Mouse (Mus musculus) embryonic facial prominence, embryonic 12.5 days (tissue): Measurements from ENCODE around the gene Atmin. TPM values are rescaled to one million over a fixed set of nuclear protein-coding genes. Genes with fewer than 3 reads are reported as not detected.
A peak's percentile ranks its signal among the peaks of the same experiment; 100 is the strongest.

Experiments
- ATAC-seq: fragments of 200-750 bp; cut with Nextera tagmentation; 2 replicates; pipeline ENCODE4 v1.8.0; 2017; ENCODE audit not compliant: insufficient number of reproducible peaks, insufficient read depth, low FRiP score, low TSS enrichment
- H3K27ac ChIP-seq: fragments of 300-500 bp; sonication (generic); 2 replicates; pipeline ENCODE4 v1.5.1; 2016; ENCODE audit warnings: mild to moderate bottlenecking
- H3K27me3 ChIP-seq: fragments of 300-500 bp; sonication (generic); 2 replicates; pipeline ENCODE4 v1.6.1; 2016; ENCODE audit warnings: mild to moderate bottlenecking, moderate library complexity
- H3K36me3 ChIP-seq: fragments of 300-500 bp; sonication (generic); 2 replicates; pipeline ENCODE4 v1.6.1; 2016; ENCODE audit warnings: mild to moderate bottlenecking
- H3K4me1 ChIP-seq: fragments of 300-500 bp; sonication (generic); 2 replicates; pipeline ENCODE4 v1.6.1; 2016
- H3K4me2 ChIP-seq: fragments of 300-500 bp; sonication (generic); replicated peaks from 2 replicates; pipeline ENCODE4 v1.6.1; 2016; ENCODE audit warnings: mild to moderate bottlenecking, moderate library complexity
- H3K4me3 ChIP-seq: fragments of 300-500 bp; sonication (generic); 2 replicates; pipeline ENCODE4 v1.5.1; 2016; ENCODE audit warnings: mild to moderate bottlenecking
- H3K9ac ChIP-seq: fragments of 300-500 bp; sonication (generic); 2 replicates; pipeline ENCODE4 v1.6.1; 2016; ENCODE audit warnings: mild to moderate bottlenecking, moderate library complexity
- H3K9me3 ChIP-seq: fragments of 300-500 bp; sonication (generic); 2 replicates; pipeline ENCODE4 v1.6.1; 2016; ENCODE audit warnings: mild to moderate bottlenecking, moderate library complexity
- WGBS: fragments of 180-500 bp; shearing (Covaris S2); methylation state at CpG from one replicate; pipeline ENCODE4 v1.1.7; 2016; 5-methylcytosine and 5-hydroxymethylcytosine counted together
- polyA plus RNA-seq: library from polyadenylated mRNA; unstranded; fragments of >200 nt; fragmentation: Nextera tagmentation; extraction: Ambion mirVana; gene quantifications from 2 replicates; pipeline ENCODE4 v1.2.1, GENCODE M21; 2016

The Atmin gene
- polyA plus RNA-seq, 1 experiment from 2014 or later: 12.5 TPM

- H3K9ac ChIP-seq: no peak overlapping the region
- no peak overlapping the region for H3K4me2 ChIP-seq
- no peaks in the 10 kb centered on the region for H3K9me3 ChIP-seq
- 85% methylated on average over 4 of the region's 4 CpGs for WGBS
- no peak for ATAC-seq
- H3K36me3 ChIP-seq: peaks cover 67% of the 10 kb centered on the region
- H3K4me3 ChIP-seq: no peak overlapping the region
- no peaks in the 10 kb centered on the region for H3K27me3 ChIP-seq
- H3K27ac ChIP-seq: no peak overlapping the region
- no peaks in the 10 kb centered on the region for H3K4me1 ChIP-seq
Measured at GRCm38 (mm10) chr8:116934976-116935375, 8.2 kb upstream of the Atmin start.

GRCm38 (mm10) chr8:116935506-116935905 is 7.7 kb upstream of the Atmin start:
- no peak overlapping the region for H3K4me2 ChIP-seq
- H3K4me3 ChIP-seq: no peak overlapping the region
- H3K27me3 ChIP-seq: no peaks in the 10 kb centered on the region
- peaks cover 67% of the 10 kb centered on the region for H3K36me3 ChIP-seq
- no peak overlapping the region for H3K27ac ChIP-seq
- no peaks in the 10 kb centered on the region for H3K4me1 ChIP-seq
- 72% methylated on average over 6 of the region's 6 CpGs for WGBS
- no peak for ATAC-seq
- no peak overlapping the region for H3K9ac ChIP-seq
- no peaks in the 10 kb centered on the region for H3K9me3 ChIP-seq

DNA sequence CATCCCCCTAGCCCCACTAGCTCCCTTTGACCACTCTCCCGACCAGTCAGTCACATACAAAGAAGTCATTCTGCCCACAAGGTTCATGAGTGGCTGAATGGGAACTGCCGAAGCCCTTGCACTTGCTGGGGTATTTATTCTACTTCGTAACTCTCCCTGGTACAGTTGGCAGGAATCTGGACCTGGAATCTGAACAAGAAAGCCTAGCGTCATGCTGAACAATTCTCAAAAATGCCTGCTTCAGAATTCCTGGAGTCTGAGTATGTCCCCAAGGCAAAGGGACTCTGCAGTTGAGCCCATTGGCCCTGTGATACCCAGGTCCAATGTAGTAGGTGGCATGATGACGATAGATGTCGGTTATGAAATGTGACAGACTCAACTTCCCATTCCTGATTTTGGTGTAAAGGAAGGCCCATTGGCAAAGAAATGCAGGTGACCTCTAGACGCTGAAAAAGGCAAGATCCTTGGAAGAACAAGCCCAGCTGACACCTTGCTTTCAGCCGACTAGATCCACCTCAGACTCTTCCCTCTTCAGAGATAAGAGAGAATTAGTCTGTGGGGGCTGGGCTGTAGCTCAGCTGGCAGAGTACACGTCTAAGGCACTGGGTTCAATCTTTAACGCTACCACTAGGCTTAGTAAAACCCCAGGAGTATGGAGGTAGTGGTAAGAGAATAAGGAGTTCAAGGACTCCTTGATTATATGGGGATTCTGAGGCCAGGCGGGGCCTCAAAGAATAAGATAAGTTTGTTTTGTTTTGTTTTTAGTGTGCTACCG is 722 bp upstream of the Atmin start:
- no peak overlapping the region for H3K27ac ChIP-seq
- no peak overlapping the region for H3K9ac ChIP-seq
- 0 out of 2 replicates have a peak, but pooled peaks have one; percentile 11 for ATAC-seq
- H3K27me3 ChIP-seq: no peaks in the 10 kb centered on the region
- peaks cover 12% of the 10 kb centered on the region for H3K4me1 ChIP-seq
- 79% methylated on average over 12 of the region's 12 CpGs for WGBS
- peaks cover 17% of the 10 kb centered on the region for H3K36me3 ChIP-seq
- no peak overlapping the region; the same call in 1 of the 2 replicates for H3K4me2 ChIP-seq
- H3K9me3 ChIP-seq: no peaks in the 10 kb centered on the region
- no peak overlapping the region for H3K4me3 ChIP-seq

DNA sequence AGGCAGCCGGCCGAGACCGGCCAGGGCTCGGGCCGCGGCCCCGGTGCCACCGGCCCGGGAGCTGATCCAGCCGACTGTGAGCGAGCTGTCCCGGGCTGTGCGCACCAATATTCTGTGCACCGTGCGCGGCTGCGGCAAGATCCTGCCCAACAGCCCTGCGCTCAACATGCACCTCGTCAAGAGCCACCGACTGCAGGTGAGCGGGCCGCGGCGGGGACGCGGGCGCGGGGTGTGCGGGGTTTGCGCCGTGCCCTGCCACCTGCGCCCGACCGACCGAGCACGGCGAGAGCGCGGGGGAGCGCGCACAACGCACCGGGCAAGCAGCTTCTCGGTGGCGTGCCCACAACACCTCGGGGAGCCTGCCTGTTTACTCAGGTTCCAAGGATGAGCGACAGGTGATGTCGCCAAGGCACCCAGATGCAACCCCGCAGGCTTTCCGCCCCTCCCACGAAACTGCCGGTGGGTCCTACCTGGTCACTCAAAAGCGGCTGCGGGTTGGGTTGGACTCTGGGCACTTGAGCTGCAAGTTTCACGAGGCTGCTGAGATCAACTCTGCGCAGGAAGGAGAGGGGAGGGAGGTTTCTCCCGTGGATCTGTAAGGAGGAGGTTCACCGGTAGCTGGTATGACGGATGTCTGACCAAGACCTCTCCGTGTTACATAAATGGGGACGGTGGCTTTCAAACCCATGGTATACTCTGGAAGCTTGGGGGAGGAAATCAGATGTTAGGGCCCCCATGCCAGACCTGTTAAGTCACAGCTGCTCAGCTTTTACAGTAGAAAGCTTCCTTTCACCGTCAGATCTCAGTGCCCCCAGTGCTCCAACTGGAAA is 577 bp downstream of the Atmin start:
- Histone ChIP-seq H3K27me3 (no peaks in the 10 kb centered on the region), H3K27ac (no peak overlapping the region), H3K9me3 (no peaks in the 10 kb centered on the region), H3K4me1 (peaks cover 12% of the 10 kb centered on the region), H3K4me3 (peak overlapping the region; percentile 94), H3K36me3 (peaks cover 5% of the 10 kb centered on the region), H3K9ac (peak overlapping the region; percentile 82), H3K4me2 (peak overlapping the region; percentile 94)
- 1% methylated on average over 62 of the region's 62 CpGs for WGBS
- 0 out of 2 replicates have a peak, but pooled peaks have one; percentile 19 for ATAC-seq

GRCm38 (mm10) chr8:116944385-116944696 is 1.1 kb downstream of the Atmin start:
- Histone ChIP-seq H3K27ac (no peak overlapping the region), H3K4me3 (peak overlapping the region; percentile 94), H3K27me3 (no peaks in the 10 kb centered on the region), H3K9me3 (no peaks in the 10 kb centered on the region), H3K4me1 (peaks cover 12% of the 10 kb centered on the region), H3K36me3 (peaks cover 5% of the 10 kb centered on the region; the same call in 1 of the 2 replicates), H3K9ac (peak overlapping the region; percentile 82; the same call in 1 of the 2 replicates), H3K4me2 (peak overlapping the region; percentile 94)
- WGBS: 10% methylated on average over 4 of the region's 4 CpGs
- no peak for ATAC-seq

DNA sequence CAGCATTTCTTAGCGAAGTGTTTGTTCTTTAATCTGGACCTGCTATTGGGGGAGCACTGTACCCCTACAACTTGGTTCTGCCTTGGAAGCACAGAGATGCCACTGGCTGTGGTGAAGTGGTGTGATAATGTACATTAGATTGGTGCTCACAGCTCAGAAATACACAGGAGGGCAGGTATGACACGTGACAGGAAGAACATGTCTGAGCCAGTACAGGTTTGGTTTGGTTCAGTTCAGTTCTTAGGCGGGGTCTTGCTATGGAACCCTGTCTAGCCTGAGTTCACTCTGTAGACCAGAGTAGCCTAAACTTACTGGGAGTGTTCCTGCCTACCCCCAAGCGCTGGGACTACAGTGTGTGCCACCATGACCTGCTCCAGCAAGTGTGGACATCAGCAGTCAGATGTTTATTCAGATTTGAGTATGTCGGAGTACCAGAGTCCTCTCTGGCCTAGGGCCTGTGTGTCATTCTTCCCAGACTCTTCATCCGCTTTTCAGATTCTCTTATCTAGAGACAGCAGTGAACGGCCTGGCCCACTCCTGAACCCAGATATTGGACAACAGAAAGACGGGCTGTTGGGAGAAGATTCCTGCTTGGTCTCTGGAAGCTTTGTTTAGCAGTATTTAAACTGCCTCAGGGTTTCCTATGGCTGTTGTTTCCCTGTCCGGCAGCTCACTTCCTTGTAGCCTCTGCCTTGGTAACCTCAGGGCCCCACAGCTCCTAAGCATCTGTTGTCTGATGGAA is 2.1 kb downstream of the Atmin start:
- WGBS: 74% methylated on average over 9 of the region's 9 CpGs

GRCm38 (mm10) chr8:116946268-116946838 is 3.2 kb downstream of the Atmin start:
- Histone ChIP-seq H3K27me3 (no peaks in the 10 kb centered on the region), H3K27ac (no peak overlapping the region), H3K4me2 (no peak overlapping the region), H3K9ac (no peak overlapping the region), H3K36me3 (no peaks in the 10 kb centered on the region), H3K4me3 (no peak overlapping the region), H3K4me1 (peaks cover 12% of the 10 kb centered on the region), H3K9me3 (no peaks in the 10 kb centered on the region)
- WGBS: 82% methylated on average over 21 of the region's 21 CpGs
- ATAC-seq: no peak

More for the DNA sequence above, 2.1 kb downstream of the Atmin start:
- no peak overlapping the region for H3K27ac ChIP-seq
- H3K9ac ChIP-seq: no peak overlapping the region
- H3K36me3 ChIP-seq: peaks cover 5% of the 10 kb centered on the region; the same call in 1 of the 2 replicates
- H3K4me1 ChIP-seq: peaks cover 12% of the 10 kb centered on the region
- no peaks in the 10 kb centered on the region for H3K9me3 ChIP-seq
- H3K4me3 ChIP-seq: no peak overlapping the region
- no peak for ATAC-seq
- H3K4me2 ChIP-seq: no peak overlapping the region
- no peaks in the 10 kb centered on the region for H3K27me3 ChIP-seq

DNA sequence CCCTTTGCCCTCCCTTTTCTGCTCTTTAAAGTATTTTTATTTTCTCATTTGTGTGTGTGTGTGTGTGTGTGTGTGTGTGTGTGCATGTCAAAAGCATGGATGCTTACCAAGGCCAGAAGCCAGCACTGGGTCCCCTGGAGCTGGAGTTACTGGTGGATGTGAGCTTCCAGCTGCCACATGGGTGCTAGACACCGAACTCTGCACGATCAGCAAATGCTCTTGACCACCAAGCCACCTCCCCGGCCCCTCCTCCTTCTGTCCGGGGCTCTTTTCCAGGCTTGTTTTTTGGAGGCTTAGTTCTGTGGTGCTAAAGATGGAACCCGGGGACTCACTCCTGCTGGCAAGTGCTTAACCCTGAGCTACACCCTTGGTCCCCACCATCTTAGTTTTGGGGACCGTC is 3.7 kb downstream of the Atmin start:
- ATAC-seq: no peak
- 81% methylated on average over 6 of the region's 6 CpGs for whole genome bisulfite sequencing
- H3K36me3 ChIP-seq: no peaks in the 10 kb centered on the region
- no peak overlapping the region for H3K9ac ChIP-seq
- no peaks in the 10 kb centered on the region for H3K27me3 ChIP-seq
- H3K4me2 ChIP-seq: no peak overlapping the region
- H3K27ac ChIP-seq: no peak overlapping the region
- H3K9me3 ChIP-seq: no peaks in the 10 kb centered on the region
- no peak overlapping the region for H3K4me3 ChIP-seq
- peaks cover 12% of the 10 kb centered on the region for H3K4me1 ChIP-seq

DNA sequence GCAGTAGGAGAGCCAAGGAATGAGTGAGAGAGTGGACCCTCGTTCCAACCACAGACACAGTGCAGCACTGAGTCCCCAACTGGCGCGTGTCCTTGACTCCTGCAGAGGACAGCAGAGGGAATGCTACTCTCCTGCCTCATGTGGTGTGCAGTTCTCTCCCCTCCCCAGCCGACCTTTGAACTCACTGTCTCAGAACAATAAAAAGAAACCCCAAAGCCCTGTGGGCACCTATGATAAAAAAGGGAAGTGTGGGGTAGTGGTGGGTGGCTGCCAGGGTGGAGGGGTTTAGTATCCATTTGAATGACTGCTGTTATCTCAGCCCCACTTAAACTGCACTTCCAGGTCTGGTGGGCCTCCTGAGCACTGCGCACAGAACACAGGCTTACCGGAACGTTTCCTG is 4.4 kb downstream of the Atmin start:
- H3K9ac ChIP-seq: no peak overlapping the region
- H3K4me2 ChIP-seq: no peak overlapping the region
- WGBS: 89% methylated on average over 7 of the region's 7 CpGs
- ATAC-seq: no peak
- no peak overlapping the region for H3K27ac ChIP-seq
- peaks cover 12% of the 10 kb centered on the region for H3K4me1 ChIP-seq
- H3K9me3 ChIP-seq: no peaks in the 10 kb centered on the region
- no peaks in the 10 kb centered on the region for H3K36me3 ChIP-seq
- no peaks in the 10 kb centered on the region for H3K27me3 ChIP-seq
- H3K4me3 ChIP-seq: no peak overlapping the region

DNA sequence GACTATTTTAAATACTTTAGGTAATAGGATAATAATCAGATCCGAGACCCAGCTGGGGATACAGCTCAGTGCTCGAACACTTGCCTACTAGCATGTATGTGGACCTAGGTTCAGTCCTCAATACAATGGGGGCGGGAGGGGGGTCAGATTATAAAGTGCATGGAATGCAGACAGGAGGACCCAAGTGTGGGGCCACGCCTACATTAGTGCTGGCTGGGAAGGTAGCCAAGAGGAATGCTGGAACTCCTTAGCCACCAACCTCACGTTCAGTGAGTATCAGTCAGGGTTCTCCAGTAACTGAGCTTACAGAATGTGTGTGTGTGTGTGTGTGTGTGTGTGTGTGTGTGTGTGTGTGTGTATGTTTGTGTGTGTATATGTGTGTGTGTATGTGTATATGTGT is 8.2 kb downstream of the Atmin start:
- no peak for ATAC-seq
- peaks cover 35% of the 10 kb centered on the region for H3K36me3 ChIP-seq
- WGBS: 69% methylated on average over 5 of the region's 5 CpGs
- no peak overlapping the region for H3K27ac ChIP-seq
- H3K9me3 ChIP-seq: no peaks in the 10 kb centered on the region
- no peaks in the 10 kb centered on the region for H3K4me1 ChIP-seq
- H3K27me3 ChIP-seq: no peaks in the 10 kb centered on the region
- no peak overlapping the region for H3K4me2 ChIP-seq
- H3K4me3 ChIP-seq: no peak overlapping the region
- H3K9ac ChIP-seq: no peak overlapping the region

DNA sequence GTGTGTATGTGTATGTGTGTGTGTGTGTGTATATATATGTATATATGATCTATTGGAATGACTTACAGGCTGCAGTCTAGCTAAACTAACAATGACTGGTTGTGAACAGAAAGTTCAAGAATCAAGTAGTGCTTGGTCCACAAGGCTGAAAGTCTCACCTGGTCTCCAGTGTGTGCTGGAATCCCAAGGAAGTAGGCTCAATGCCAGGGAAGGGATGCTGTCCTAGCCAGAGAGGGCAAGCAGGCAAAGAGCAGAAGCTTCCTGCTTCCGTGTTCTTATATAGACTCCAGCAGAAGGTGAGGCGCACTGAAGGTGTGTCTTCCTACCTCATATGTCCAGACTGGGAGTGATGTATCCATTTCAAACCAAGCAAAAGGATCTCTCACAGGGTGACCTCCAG is 8.6 kb downstream of the Atmin start:
- WGBS: 93% methylated on average over 2 of the region's 2 CpGs
- H3K9me3 ChIP-seq: no peaks in the 10 kb centered on the region
- ATAC-seq: no peak
- H3K27ac ChIP-seq: no peak overlapping the region
- H3K27me3 ChIP-seq: no peaks in the 10 kb centered on the region
- no peak overlapping the region for H3K9ac ChIP-seq
- H3K4me3 ChIP-seq: no peak overlapping the region
- peaks cover 39% of the 10 kb centered on the region for H3K36me3 ChIP-seq
- no peak overlapping the region for H3K4me2 ChIP-seq
- no peaks in the 10 kb centered on the region for H3K4me1 ChIP-seq
